Mouse (Mus musculus): ENCODE data around the gene Kank1. TPM values are rescaled to one million over a fixed set of nuclear protein-coding genes. Genes with fewer than 3 reads are reported as not detected.
A peak's percentile ranks its signal among the peaks of the same experiment; 100 is the strongest.

The Kank1 gene
- total RNA-seq (2021): 10 to 100 TPM; 12.6 to 13.5 TPM
- long read RNA-seq, experiment 1, partial matches to known transcripts: 1 of 8 reads
- long read RNA-seq, experiment 1, other reads (novel, unspliced or antisense): 7 of 8 reads
- long read RNA-seq, experiment 2, partial matches to known transcripts: 1 of 2 reads
- long read RNA-seq, experiment 2, other reads (novel, unspliced or antisense): 1 of 2 reads

- peak; percentile 29 to 55 for DNase-seq
- intact Hi-C loops (cut with DNase I): no loop called here
Observed at GRCm38 (mm10) chr19:25236596-25237491, at the start of gene Kank1. Gene Kank1, plus strand, starts transcription at chr19:25236975.

GRCm38 (mm10) chr19:25187681-25188080 is 49.1 kb upstream of the Kank1 start:
- intact Hi-C loops (cut with DNase I): no loop called here
- DNase-seq: no peak

DNA sequence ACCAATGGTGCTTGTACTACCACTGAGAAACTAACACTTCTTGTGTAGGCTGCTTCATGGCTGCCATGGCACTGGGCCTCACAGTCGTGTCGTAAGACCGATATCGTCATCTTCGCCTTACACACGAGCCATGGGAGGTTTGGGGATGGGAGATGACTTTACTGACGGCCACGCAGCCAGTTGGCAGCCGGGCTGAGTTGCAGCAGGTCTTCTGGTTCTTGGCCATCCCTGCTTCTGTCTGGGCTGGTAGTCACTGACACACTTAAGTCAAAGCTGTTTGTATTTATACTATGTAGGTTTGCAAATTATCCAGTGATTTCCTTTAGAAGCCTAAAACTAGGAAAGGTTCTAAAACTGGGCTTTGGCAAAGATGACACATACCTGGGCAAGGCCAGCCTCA is 43.0 kb upstream of the Kank1 start:
- DNase-seq: no peak
- intact Hi-C loops (cut with DNase I): no loop called here

GRCm38 (mm10) chr19:25200081-25200860 is 36.5 kb upstream of the Kank1 start:
- intact Hi-C loops (cut with DNase I): no loop called here
- no peak for DNase-seq

GRCm38 (mm10) chr19:25203077-25203476 is 33.7 kb upstream of the Kank1 start:
- DNase-seq: no peak
- intact Hi-C loops (cut with DNase I): no loop called here

GRCm38 (mm10) chr19:25206969-25207368 is 29.8 kb upstream of the Kank1 start:
- no peak for DNase-seq
- intact Hi-C loops (cut with DNase I): no loop called here

DNA sequence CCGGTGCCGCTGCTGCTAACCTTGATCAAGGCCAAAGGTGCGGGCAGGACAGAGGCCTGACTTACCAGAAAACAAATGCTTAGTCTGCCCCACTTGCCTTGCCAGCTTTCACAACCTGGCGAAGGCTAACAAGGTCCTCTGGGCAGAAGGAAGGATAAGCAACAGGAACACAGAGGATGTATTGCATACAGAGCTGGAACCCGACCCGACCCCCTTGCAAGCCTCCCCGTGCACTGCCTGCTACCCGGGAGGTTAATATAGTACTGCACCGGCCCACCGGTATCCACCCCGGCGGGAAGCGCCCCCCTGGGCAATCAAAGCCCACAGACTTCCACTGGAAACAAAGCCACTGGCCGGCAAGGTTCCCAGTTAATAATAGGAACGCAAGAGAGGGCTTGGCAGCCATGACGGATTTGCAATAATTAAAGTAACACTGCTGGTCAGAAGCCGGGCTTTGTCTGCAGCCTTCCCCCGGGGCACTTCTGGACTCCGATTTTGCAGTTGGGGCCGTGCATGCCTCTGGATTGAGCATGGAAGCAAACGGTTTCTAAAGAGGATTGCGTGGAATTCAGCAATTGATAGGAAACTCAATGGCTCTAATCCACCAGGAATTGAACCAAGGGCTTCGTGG is 28.9 kb upstream of the Kank1 start:
- intact Hi-C loops (cut with DNase I): no loop called here
- no peak for DNase-seq

DNA sequence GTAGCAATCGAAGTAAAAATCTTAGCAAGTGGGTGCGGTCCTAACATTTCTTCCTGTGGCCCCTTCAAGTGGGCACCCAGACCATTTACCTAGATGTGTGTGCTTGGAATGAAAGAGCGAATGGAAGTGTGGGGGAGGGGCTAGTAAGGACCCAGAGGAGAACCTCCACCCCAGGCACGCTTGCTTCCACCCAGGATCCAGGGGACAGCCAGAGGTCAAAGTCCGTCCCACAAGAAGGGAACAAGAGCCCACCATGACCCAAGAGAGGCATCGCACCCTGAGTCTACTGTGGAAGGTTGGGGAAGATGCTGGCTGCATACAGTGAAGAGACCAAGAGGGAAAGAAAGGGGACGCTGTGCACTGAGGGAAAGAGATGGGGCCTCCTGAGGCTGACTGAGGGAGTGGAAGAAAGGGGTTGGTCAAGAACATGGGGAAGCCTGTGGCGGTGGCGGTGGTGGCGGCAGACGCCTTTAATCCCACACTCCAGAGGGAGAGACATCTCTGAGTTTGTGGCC is 28.1 kb upstream of the Kank1 start:
- no peak for DNase-seq
- intact Hi-C loops (cut with DNase I): no loop called here

DNA sequence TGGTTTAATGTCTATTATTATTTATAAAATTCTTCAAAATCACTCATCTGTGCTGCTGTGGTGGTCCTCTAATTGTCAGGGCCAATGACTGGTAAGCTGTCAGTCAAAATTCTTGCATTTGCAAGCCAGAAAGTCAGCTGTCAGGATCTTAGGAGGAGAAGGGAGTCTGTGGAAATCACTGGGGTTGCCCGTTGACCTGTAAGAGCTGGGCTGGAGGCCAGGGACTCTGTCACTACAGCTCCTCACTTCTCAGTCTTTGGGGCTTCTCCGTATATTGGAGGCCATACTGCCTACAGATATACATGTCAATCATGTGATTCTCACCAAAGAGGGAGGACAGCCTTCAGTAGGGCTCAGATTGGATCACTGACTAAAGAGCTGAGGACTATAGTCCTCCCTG is 16.2 kb upstream of the Kank1 start:
- DNase-seq: no peak
- intact Hi-C loops (cut with DNase I): no loop called here

- DNase-seq: no peak
- intact Hi-C loops (cut with DNase I): no loop called here
Observed at GRCm38 (mm10) chr19:25221964-25222640, 14.7 kb upstream of the Kank1 start.

DNA sequence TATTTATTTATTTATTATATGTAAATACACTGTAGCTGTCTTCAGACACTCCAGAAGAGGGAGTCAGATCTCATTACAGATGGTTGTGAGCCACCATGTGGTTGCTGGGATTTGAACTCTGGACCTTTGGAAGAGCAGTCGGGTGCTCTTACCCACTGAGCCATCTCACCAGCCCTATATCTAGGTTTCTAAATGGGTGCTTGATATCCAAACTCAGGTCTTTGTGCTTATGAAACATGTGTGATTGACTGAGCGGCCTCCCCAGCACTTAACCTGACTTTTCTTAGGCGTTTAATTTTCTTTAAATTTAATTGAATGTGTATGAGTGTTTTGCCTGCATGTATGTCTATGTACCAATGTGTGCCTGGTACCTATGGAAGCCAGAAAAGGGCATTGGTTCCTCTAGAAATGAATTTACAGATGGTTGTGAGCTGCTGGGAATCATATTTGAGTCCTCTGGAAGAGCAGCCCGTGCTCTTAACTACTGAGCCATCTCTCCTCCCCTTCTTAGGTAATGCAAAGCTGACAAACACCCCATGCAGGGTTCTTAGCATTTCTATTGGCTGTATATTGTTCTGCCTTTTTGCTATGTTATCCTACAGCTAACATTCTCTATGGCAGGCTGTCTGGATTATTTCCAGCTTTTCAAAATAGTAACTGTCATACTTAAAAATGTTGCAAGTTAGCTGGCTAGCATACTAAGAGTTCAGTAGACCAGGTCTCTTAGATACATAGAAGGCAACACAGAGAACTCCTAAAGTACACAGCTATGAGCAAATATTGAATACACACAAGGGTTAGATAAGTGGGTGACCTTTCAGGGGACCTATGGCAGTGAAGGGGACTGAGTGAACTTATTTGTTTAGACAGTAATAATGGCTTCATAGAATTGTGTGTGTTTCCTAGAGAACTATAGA is 6.5 kb upstream of the Kank1 start:
- no peak for DNase-seq
- intact Hi-C loops (cut with DNase I): no loop called here

GRCm38 (mm10) chr19:25230975-25231334 is 5.8 kb upstream of the Kank1 start:
- intact Hi-C loops (cut with DNase I): no loop called here
- DNase-seq: no peak

GRCm38 (mm10) chr19:25232032-25232431 is 4.7 kb upstream of the Kank1 start:
- no peak for DNase-seq
- intact Hi-C loops (cut with DNase I): no loop called here

DNA sequence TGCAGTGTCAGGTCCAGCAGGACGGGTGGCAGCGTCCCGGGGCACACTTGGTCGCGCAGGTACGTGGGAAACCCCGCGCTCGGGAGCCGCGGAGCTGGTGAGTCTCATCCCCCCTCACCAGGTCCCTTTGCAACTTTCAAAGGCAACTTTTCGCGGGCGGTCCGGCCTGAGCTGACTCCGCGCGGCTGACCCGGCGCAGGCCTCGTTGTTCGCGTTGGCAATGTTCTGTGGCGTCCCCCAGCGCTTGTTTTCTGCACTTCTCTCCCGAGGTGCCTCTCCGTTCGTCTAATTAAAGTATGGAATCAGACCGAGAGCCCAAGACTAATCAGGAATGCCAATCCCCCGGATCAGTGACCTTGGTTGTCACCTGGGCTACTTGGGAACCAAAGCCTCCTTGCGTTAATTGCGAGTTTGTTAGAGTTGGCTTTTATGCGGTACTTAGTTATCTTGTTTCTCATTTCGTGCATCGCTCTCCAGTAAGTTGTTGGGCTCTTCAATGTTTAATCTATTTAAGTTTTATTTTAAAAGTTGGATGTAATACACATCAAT is 791 bp downstream of the Kank1 start:
- intact Hi-C loops (cut with DNase I): no loop called here
- peak; percentile 7 to 24 for DNase-seq

- intact Hi-C loops (cut with DNase I): no loop called here
- no peak for DNase-seq
Observed at GRCm38 (mm10) chr19:25238121-25238520, 1.3 kb downstream of the Kank1 start.

- intact Hi-C loops (cut with DNase I): no loop called here
- DNase-seq: no peak
Observed at GRCm38 (mm10) chr19:25243566-25243965, 6.8 kb downstream of the Kank1 start.

DNA sequence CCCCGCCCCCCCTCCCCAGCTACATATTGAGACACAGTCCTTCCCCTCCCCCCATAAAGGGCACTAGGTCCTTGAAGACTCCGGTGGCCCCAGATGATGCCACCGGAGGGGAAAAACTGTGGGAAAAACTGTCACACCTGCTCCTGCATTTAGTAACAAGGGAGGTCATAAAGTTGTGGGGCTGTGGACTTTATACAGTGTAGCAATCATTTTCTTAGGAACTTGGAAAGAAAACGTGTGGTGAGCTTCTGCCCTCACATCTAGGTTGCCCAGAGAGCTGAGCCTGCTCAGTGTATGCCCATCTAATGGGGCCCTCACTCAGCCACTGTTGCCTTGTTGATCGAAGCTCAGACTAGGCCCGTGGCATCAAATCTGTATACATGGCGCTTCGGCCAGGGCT is 9.3 kb downstream of the Kank1 start:
- intact Hi-C loops (cut with DNase I): no loop called here
- no peak for DNase-seq

DNA sequence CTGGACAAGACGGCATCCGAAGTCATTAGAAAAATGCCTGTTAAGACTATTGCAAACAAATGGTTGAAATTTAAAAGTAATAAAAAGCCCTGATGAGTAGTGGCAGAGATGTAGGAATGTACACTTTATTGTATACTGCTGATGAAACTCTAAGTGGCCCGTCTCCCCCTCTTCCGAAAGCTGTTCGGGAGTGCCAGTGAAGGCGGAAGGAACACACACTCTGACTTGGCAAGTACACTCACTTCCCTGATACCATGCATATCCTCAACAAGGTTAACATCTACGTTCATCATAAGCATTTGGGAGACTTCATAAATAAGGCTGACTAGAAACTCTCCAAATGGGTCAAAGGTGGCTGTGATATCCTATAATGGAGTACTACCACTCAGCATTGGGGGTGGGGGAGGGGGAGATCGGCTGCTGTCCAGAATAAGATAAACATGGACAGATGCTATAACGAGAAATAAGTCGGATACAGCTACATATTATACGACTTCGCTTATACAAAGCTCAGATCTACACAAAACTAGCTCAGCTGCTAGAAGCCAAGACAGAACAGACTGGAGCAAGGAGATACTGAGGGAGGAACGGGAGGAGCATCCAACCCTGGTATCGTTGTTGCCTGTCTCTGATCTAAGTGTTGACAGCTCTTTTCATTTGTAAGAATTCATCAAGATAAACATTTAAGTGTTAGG is 11.2 kb downstream of the Kank1 start:
- intact Hi-C loops (cut with DNase I): no loop called here
- DNase-seq: no peak
